In genomic region chrX:93674432-93674831, GRCm38 (mm10) we compare ENCODE assay signal across 8 mouse cellular contexts. TPM values are rescaled to one million over a fixed set of nuclear protein-coding genes. Genes with fewer than 3 reads are reported as not detected.
DNase-seq lines count a peak whose midpoint lies in the region; ATAC-seq lines count a peak whose summit lies in the region.

No protein-coding gene starts in this region.

- H3K9me3 ChIP-seq in neural tube, embryonic 11.5 days (ENCODE audit: control insufficient read depth, low read length), result no peaks in the 10 kb centered on the region
- H3K9me3 ChIP-seq in forebrain, embryonic 14.5 days (replicated peaks; ENCODE audit: control insufficient read depth, low read length), result no peaks in the 10 kb centered on the region
- no peaks in the 10 kb centered on the region for H3K9me3 ChIP-seq in liver, embryonic 13.5 days (replicated peaks)
- H3K9me3 ChIP-seq in stomach, embryonic 16.5 days (replicated peaks; ENCODE audit: control insufficient read depth, low read length), result no peaks in the 10 kb centered on the region

- ATAC-seq in neural tube, embryonic 11.5 days (ENCODE audit: insufficient read depth, low FRiP score, low TSS enrichment), result no peak
- ATAC-seq in forebrain, embryonic 14.5 days, result peak; percentile 15; the same call in 1 of the 2 replicates
- ATAC-seq in liver, embryonic 13.5 days (ENCODE audit: low read depth), result peak; percentile 24
- ATAC-seq in stomach, embryonic 16.5 days (ENCODE audit: insufficient read depth, low FRiP score), result no peak

- DNase-seq in neural tube, embryonic 11.5 days (ENCODE audit: low spot score), result no peak
- DNase-seq in neural tube, embryonic 10.5 days (ENCODE audit: extremely low spot score, low spot score), result no peak
- DNase-seq in forebrain, embryonic 14.5 days (ENCODE audit: low spot score), result no peak
- no peak for DNase-seq in liver, embryonic 13.5 days
- no peak for DNase-seq in layer of hippocampus, postnatal 10 days (ENCODE audit: low spot score in 2 of 2)
- no peak for DNase-seq in testis, postnatal 10 days (ENCODE audit: low spot score)
- DNase-seq in layer of hippocampus, postnatal 14 days (ENCODE audit: low spot score in 2 of 2), result no peak

- WGBS in neural tube, embryonic 11.5 days, result 52% methylated on average over 3 of the region's 3 CpGs
- WGBS in forebrain, embryonic 14.5 days, result 53% methylated on average over 3 of the region's 3 CpGs
- WGBS in liver, embryonic 13.5 days (ENCODE audit: insufficient replicate concordance), result 18% methylated on average over 3 of the region's 3 CpGs
- 37% methylated on average over 3 of the region's 3 CpGs for WGBS in stomach, embryonic 16.5 days

- H3K36me3 ChIP-seq in neural tube, embryonic 11.5 days (ENCODE audit: control insufficient read depth, insufficient read depth, low read length), result no peaks in the 10 kb centered on the region
- H3K36me3 ChIP-seq in forebrain, embryonic 14.5 days (ENCODE audit: control insufficient read depth, insufficient read depth, low read length), result no peaks in the 10 kb centered on the region
- no peaks in the 10 kb centered on the region for H3K36me3 ChIP-seq in liver, embryonic 13.5 days
- H3K36me3 ChIP-seq in stomach, embryonic 16.5 days (ENCODE audit: control insufficient read depth, insufficient read depth, low read length), result no peaks in the 10 kb centered on the region

- no peak overlapping the region for H3K27ac ChIP-seq in neural tube, embryonic 11.5 days (ENCODE audit: low read depth, low read length)
- H3K27ac ChIP-seq in forebrain, embryonic 14.5 days (ENCODE audit: low read depth, low read length), result peak overlapping the region; percentile 93
- peak overlapping the region; percentile 98 for H3K27ac ChIP-seq in liver, embryonic 13.5 days
- no peak overlapping the region for H3K27ac ChIP-seq in stomach, embryonic 16.5 days (ENCODE audit: low read length)

- H3K9ac ChIP-seq in neural tube, embryonic 11.5 days (ENCODE audit: low read length), result no peak overlapping the region; the same call in 1 of the 2 replicates
- H3K9ac ChIP-seq in forebrain, embryonic 14.5 days (ENCODE audit: low read length), result no peak overlapping the region
- H3K9ac ChIP-seq in liver, embryonic 13.5 days, result peak overlapping the region; percentile 68
- no peak overlapping the region for H3K9ac ChIP-seq in stomach, embryonic 16.5 days (ENCODE audit: low read length)

- no peak overlapping the region for H3K4me3 ChIP-seq in neural tube, embryonic 11.5 days (ENCODE audit: low read depth, low read length)
- peak overlapping the region; percentile 35; the same call in 1 of the 2 replicates for H3K4me3 ChIP-seq in forebrain, embryonic 14.5 days (ENCODE audit: low read depth, low read length)
- H3K4me3 ChIP-seq in liver, embryonic 13.5 days (replicated peaks), result peak overlapping the region; percentile 63
- H3K4me3 ChIP-seq in stomach, embryonic 16.5 days (replicated peaks; ENCODE audit: low read length), result peak overlapping the region; percentile 43; the same call in 1 of the 2 replicates

- peak overlapping the region; percentile 41; the same call in 1 of the 2 replicates for H3K4me2 ChIP-seq in neural tube, embryonic 11.5 days (ENCODE audit: low read depth)
- peak overlapping the region; percentile 42 for H3K4me2 ChIP-seq in forebrain, embryonic 14.5 days (ENCODE audit: low read length)
- peak overlapping the region; percentile 66 for H3K4me2 ChIP-seq in liver, embryonic 13.5 days
- H3K4me2 ChIP-seq in stomach, embryonic 16.5 days (ENCODE audit: low read depth, low read length), result peak overlapping the region; percentile 63

- no peaks in the 10 kb centered on the region for H3K4me1 ChIP-seq in neural tube, embryonic 11.5 days (ENCODE audit: control insufficient read depth, insufficient read depth, low read length)
- 0 out of 2 replicates have a peak, but pooled peaks cover 2% of the 10 kb centered on the region for H3K4me1 ChIP-seq in forebrain, embryonic 14.5 days (ENCODE audit: control insufficient read depth, insufficient read depth, low read length)
- H3K4me1 ChIP-seq in liver, embryonic 13.5 days (replicated peaks), result peaks cover 22% of the 10 kb centered on the region
- no peaks in the 10 kb centered on the region for H3K4me1 ChIP-seq in stomach, embryonic 16.5 days (ENCODE audit: control insufficient read depth, insufficient read depth, low read length)

- H3K27me3 ChIP-seq in neural tube, embryonic 11.5 days (ENCODE audit: control insufficient read depth, insufficient read depth, low read length), result no peaks in the 10 kb centered on the region
- no peaks in the 10 kb centered on the region for H3K27me3 ChIP-seq in forebrain, embryonic 14.5 days (replicated peaks; ENCODE audit: control insufficient read depth, insufficient read depth, low read length)
- H3K27me3 ChIP-seq in liver, embryonic 13.5 days, result no peaks in the 10 kb centered on the region
- H3K27me3 ChIP-seq in stomach, embryonic 16.5 days (ENCODE audit: control insufficient read depth, insufficient read depth, low read length), result no peaks in the 10 kb centered on the region

RNA-seq across cellular contexts. Expression of gene Pcyt1b, which starts 19.8 kb away (rescaled TPM):
- polyA plus RNA-seq in neural tube, embryonic 11.5 days (2014; fragmentation: Nextera tagmentation; extraction: Ambion mirVana), result 9.6 and 10.9 TPM in 2 replicates
- polyA plus RNA-seq in forebrain, embryonic 14.5 days (2014; fragmentation: Nextera tagmentation; extraction: Ambion mirVana), result 11.3 and 14.7 TPM in 2 replicates
- polyA plus RNA-seq in liver, embryonic 13.5 days (2015; fragmentation: Nextera tagmentation; extraction: Ambion mirVana), result 7.2 and 8.9 TPM in 2 replicates
- polyA plus RNA-seq in stomach, embryonic 16.5 days (2015; fragmentation: Nextera tagmentation; extraction: Ambion mirVana), result 2.8 and 3.1 TPM in 2 replicates
- total RNA-seq in layer of hippocampus, postnatal 10 days (2021), result 10 to 100 TPM; 49.2 to 52.3 TPM
- 10 to 100 TPM; 43.1 to 44.4 TPM for total RNA-seq in layer of hippocampus, postnatal 14 days (2021)

RNA-seq across cellular contexts. Expression of gene Pola1, which starts 42.5 kb away (rescaled TPM):
- 19.2 and 21.2 TPM in 2 replicates for polyA plus RNA-seq in neural tube, embryonic 11.5 days (2014; fragmentation: Nextera tagmentation; extraction: Ambion mirVana)
- polyA plus RNA-seq in forebrain, embryonic 14.5 days (2014; fragmentation: Nextera tagmentation; extraction: Ambion mirVana), result 8.1 and 8.6 TPM in 2 replicates
- 16.4 and 22.3 TPM in 2 replicates for polyA plus RNA-seq in liver, embryonic 13.5 days (2015; fragmentation: Nextera tagmentation; extraction: Ambion mirVana)
- 19.4 and 20.5 TPM in 2 replicates for polyA plus RNA-seq in stomach, embryonic 16.5 days (2015; fragmentation: Nextera tagmentation; extraction: Ambion mirVana)
- total RNA-seq in layer of hippocampus, postnatal 10 days (2021), result 10 to 100 TPM in 1 of 2 experiments, 1 to 10 TPM in 1; 7.9 to 11.6 TPM
- total RNA-seq in layer of hippocampus, postnatal 14 days (2021), result 10 to 100 TPM in 1 of 2 experiments, 1 to 10 TPM in 1; 9.2 to 10.2 TPM

Comparison
In these comparisons a context has a peak if more than half of its experiments do, and no peak if none do; other contexts are left out.
1. ATAC-seq: peak in forebrain, embryonic 14.5 days (single experiment) and liver, embryonic 13.5 days (single experiment); none in neural tube, embryonic 11.5 days (single experiment) and stomach, embryonic 16.5 days (single experiment).
2. H3K27ac ChIP-seq: peak in forebrain, embryonic 14.5 days (single experiment) and liver, embryonic 13.5 days (single experiment); none in neural tube, embryonic 11.5 days (single experiment) and stomach, embryonic 16.5 days (single experiment).
3. Peak in every context shown above with its lines, with median percentiles within 50 percentile points of each other: H3K4me2 ChIP-seq.